Mouse (Mus musculus) CH12.LX (cell line): ENCODE measurements around the gene Zdhhc23. TPM values are rescaled to one million over a fixed set of nuclear protein-coding genes. Genes with fewer than 3 reads are reported as not detected.

ENCODE experiments used
- DNase-seq: peaks from one replicate; pipeline ENCODE4 v3.0.0-alpha.2; 2013; ENCODE audit errors: extremely low read depth
- H3K27ac ChIP-seq: 2 replicates; pipeline ENCODE4 v1.5.1; 2012; ENCODE audit warnings: low read depth, mild to moderate bottlenecking, control low read depth, moderate library complexity; ENCODE audit not compliant: insufficient read depth
- H3K27me3 ChIP-seq: replicated peaks from 2 replicates; pipeline ENCODE3; 2012; ENCODE audit warnings: inconsistent platforms
- H3K36me3 ChIP-seq, 2 experiments: replicated peaks in 1 of 2; 2 replicates each; pipeline versions ENCODE3 to v1.6.1; 2012; ENCODE audit warnings: inconsistent platforms in 1 of 2, low read length in 1 of 2, mild to moderate bottlenecking in 1 of 2, mixed read lengths in 1 of 2, moderate library complexity in 1 of 2; ENCODE audit not compliant: control insufficient read depth in 1 of 2, insufficient read depth in 1 of 2
- H3K4me1 ChIP-seq, 2 experiments: 2 replicates each; pipeline ENCODE4 v1.6.1; 2012; ENCODE audit warnings: inconsistent platforms in 1 of 2, moderate library complexity in 1 of 2; ENCODE audit not compliant: insufficient read depth in 2 of 2, control insufficient read depth in 1 of 2
- H3K4me2 ChIP-seq: 2 replicates; pipeline ENCODE4 v1.6.1; 2012; ENCODE audit warnings: low read depth, mild to moderate bottlenecking, control low read depth; ENCODE audit not compliant: poor library complexity, insufficient read depth, severe bottlenecking
- H3K4me3 ChIP-seq, 3 experiments: fragments of 150-350 bp in 1 of 3; sonication (generic) in 1 of 3; replicated peaks in 1 of 3; 2 replicates each; pipeline versions ENCODE3 to v1.5.1; 2011 to 2012; ENCODE audit warnings: low read depth in 2 of 3, low read length in 2 of 3, mild to moderate bottlenecking in 2 of 3, moderate library complexity in 2 of 3, control low read depth in 1 of 3, improper control_type of control experiment in 1 of 3, inconsistent platforms in 1 of 3, mixed read lengths in 1 of 3; ENCODE audit not compliant: poor library complexity in 1 of 3
- H3K79me2 ChIP-seq: replicated peaks from 2 replicates; pipeline ENCODE4 v1.6.1; 2012; ENCODE audit warnings: mild to moderate bottlenecking, moderate library complexity; ENCODE audit not compliant: control insufficient read depth, poor library complexity, insufficient read depth, severe bottlenecking; ENCODE audit errors: extremely low read depth
- H3K9ac ChIP-seq: 2 replicates; pipeline ENCODE4 v1.6.1; 2012; ENCODE audit warnings: low read depth, mild to moderate bottlenecking, control low read depth, moderate library complexity; ENCODE audit not compliant: insufficient read depth
- H3K9me3 ChIP-seq: replicated peaks from 2 replicates; pipeline ENCODE3; 2012; ENCODE audit warnings: low read length, inconsistent platforms, mixed read lengths
- BHLHE40 ChIP-seq: IDR thresholded peaks from 2 replicates; pipeline ENCODE4 v1.6.1; 2011; ENCODE audit warnings: mild to moderate bottlenecking, low read depth, low read length, improper control_type of control experiment
- CHD2 ChIP-seq: IDR thresholded peaks from 2 replicates; pipeline ENCODE4 v1.6.1; 2011; ENCODE audit warnings: low read length, improper control_type of control experiment
- E2F4 ChIP-seq: IDR thresholded peaks from 2 replicates; pipeline ENCODE4 v1.6.1; 2011; ENCODE audit warnings: low read depth, low read length, improper control_type of control experiment; ENCODE audit not compliant: insufficient replicate concordance
- ELF1 ChIP-seq: IDR thresholded peaks from 2 replicates; pipeline ENCODE4 v1.6.1; 2014; ENCODE audit warnings: low read depth, mild to moderate bottlenecking, inconsistent platforms, low read length, improper control_type of control experiment
- ETS1 ChIP-seq: conservative IDR thresholded peaks from 2 replicates; pipeline ENCODE4 v1.6.1; 2012; ENCODE audit warnings: low read depth, mild to moderate bottlenecking, inconsistent platforms, low read length, improper control_type of control experiment, moderate library complexity
- GABPA ChIP-seq: IDR thresholded peaks from 2 replicates; pipeline ENCODE4 v1.6.1; 2012; ENCODE audit warnings: low read depth, low read length, improper control_type of control experiment, inconsistent platforms; ENCODE audit not compliant: insufficient replicate concordance
- HCFC1 ChIP-seq: IDR thresholded peaks from 2 replicates; pipeline ENCODE4 v1.6.1; 2012; ENCODE audit warnings: low read depth, mild to moderate bottlenecking, inconsistent platforms, low read length, improper control_type of control experiment
- IRF4 ChIP-seq: IDR thresholded peaks from 2 replicates; pipeline ENCODE4 v1.6.1; 2014; ENCODE audit warnings: low read depth, mild to moderate bottlenecking, inconsistent platforms, low read length, improper control_type of control experiment
- JUND ChIP-seq: conservative IDR thresholded peaks from 2 replicates; pipeline ENCODE4 v1.6.1; 2011; ENCODE audit warnings: low read depth, low read length, improper control_type of control experiment
- MAFK ChIP-seq: IDR thresholded peaks from 2 replicates; pipeline ENCODE4 v1.6.1; 2011; ENCODE audit warnings: low read length, improper control_type of control experiment; ENCODE audit not compliant: insufficient replicate concordance
- MAX ChIP-seq: IDR thresholded peaks from 2 replicates; pipeline ENCODE4 v1.6.1; 2011; ENCODE audit warnings: low read length, improper control_type of control experiment
- MAZ ChIP-seq: IDR thresholded peaks from 2 replicates; pipeline ENCODE4 v1.6.1; 2012; ENCODE audit warnings: low read depth, mild to moderate bottlenecking, inconsistent platforms, low read length, improper control_type of control experiment, moderate library complexity
- MYC ChIP-seq: IDR thresholded peaks from 2 replicates; pipeline ENCODE4 v1.6.1; 2011; ENCODE audit warnings: low read depth, mild to moderate bottlenecking, improper control_type of control experiment, low read length
- NELFE ChIP-seq: IDR thresholded peaks from 2 replicates; pipeline ENCODE4 v1.6.1; 2011; ENCODE audit warnings: low read depth, low read length, improper control_type of control experiment
- PAX5 ChIP-seq: IDR thresholded peaks from 2 replicates; pipeline ENCODE4 v1.6.1; 2012; ENCODE audit warnings: low read length, inconsistent platforms, mixed read lengths
- POLR2A ChIP-seq: IDR thresholded peaks from 2 replicates; pipeline ENCODE4 v1.6.1; 2011; ENCODE audit warnings: low read depth, mild to moderate bottlenecking, improper control_type of control experiment, low read length
- RCOR1 ChIP-seq: conservative IDR thresholded peaks from 2 replicates; pipeline ENCODE4 v1.6.1; 2012; ENCODE audit warnings: low read depth, mild to moderate bottlenecking, inconsistent platforms, low read length, improper control_type of control experiment
- SIN3A ChIP-seq: IDR thresholded peaks from 2 replicates; pipeline ENCODE4 v1.6.1; 2012; ENCODE audit warnings: low read length, improper control_type of control experiment, inconsistent platforms
- SMC3 ChIP-seq: IDR thresholded peaks from 2 replicates; pipeline ENCODE4 v1.6.1; 2011; ENCODE audit warnings: low read depth, low read length, improper control_type of control experiment
- TBP ChIP-seq: conservative IDR thresholded peaks from 2 replicates; pipeline ENCODE4 v1.6.1; 2011; ENCODE audit warnings: low read depth, low read length, improper control_type of control experiment
- TCF12 ChIP-seq: IDR thresholded peaks from 2 replicates; pipeline ENCODE4 v1.6.1; 2014; ENCODE audit warnings: low read depth, mild to moderate bottlenecking, inconsistent platforms, low read length, improper control_type of control experiment
- UBTF ChIP-seq: IDR thresholded peaks from 2 replicates; pipeline ENCODE4 v1.6.1; 2012; ENCODE audit warnings: low read depth, mild to moderate bottlenecking, inconsistent platforms, low read length, improper control_type of control experiment, moderate library complexity
- USF1 ChIP-seq: IDR thresholded peaks from 2 replicates; pipeline ENCODE4 v1.6.1; 2014; ENCODE audit warnings: low read depth, mild to moderate bottlenecking, inconsistent platforms, low read length, improper control_type of control experiment
- ZC3H11A ChIP-seq: IDR thresholded peaks from 2 replicates; pipeline ENCODE4 v1.6.1; 2012; ENCODE audit warnings: low read depth, mild to moderate bottlenecking, inconsistent platforms, low read length, improper control_type of control experiment
- ZMIZ1 ChIP-seq: IDR thresholded peaks from 2 replicates; pipeline ENCODE4 v1.6.1; 2012; ENCODE audit warnings: low read depth, mild to moderate bottlenecking, inconsistent platforms, low read length, improper control_type of control experiment
- dilution Hi-C: fragments of 300-500 bp; cut with MboI; formaldehyde crosslinking; loops from 2 replicates; pipeline ENCODE4 v1.14.3; 2020; ENCODE audit warnings: low sequenced_read_pairs; ENCODE audit not compliant: extremely low pct_unique_long_range_greater_than_20kb, extremely low pct_ligation_motif_present
- in situ Hi-C: fragments of 300-500 bp; cut with MboI; formaldehyde crosslinking; loops from 3 replicates; pipeline ENCODE4 v1.14.3; 2019; ENCODE audit warnings: low sequenced_read_pairs, low pct_ligation_motif_present, low pct_unique_long_range_greater_than_20kb, mixed read lengths
- polyA plus RNA-seq: library from polyadenylated mRNA; unstranded; fragments of >175 nt; gene quantifications from 2 replicates; pipeline ENCODE4 v1.2.1, GENCODE M21; 2012; ENCODE audit warnings: low read depth; ENCODE audit not compliant: insufficient read length
- total RNA-seq, 2 experiments: library from RNA; depleted of rRNA; stranded (reverse); fragments of 300-350 nt in 1 of 2; fragments of >200 nt in 1 of 2; gene quantifications; 2 replicates each; pipeline ENCODE4 v1.2.3; 2012 to 2014

Gene Zdhhc23
- total and polyA plus RNA-seq, 3 experiments = 0.20 to 0.68 (median 0.46) TPM

GRCm38 (mm10) chr16:44026822-44027221 is 47.2 kb upstream of the Zdhhc23 start (continued):
- TF ChIP-seq E2F4 (no peak), JUND (no peak), ETS1 (no peak), TCF12 (0 out of 2 replicates have a peak, but pooled peaks have one; percentile 12), RCOR1 (no peak), MAFK (no peak), POLR2A (no peak), NELFE (no peak)
- TF ChIP-seq, all 38 proteins: peak for 7

DNA sequence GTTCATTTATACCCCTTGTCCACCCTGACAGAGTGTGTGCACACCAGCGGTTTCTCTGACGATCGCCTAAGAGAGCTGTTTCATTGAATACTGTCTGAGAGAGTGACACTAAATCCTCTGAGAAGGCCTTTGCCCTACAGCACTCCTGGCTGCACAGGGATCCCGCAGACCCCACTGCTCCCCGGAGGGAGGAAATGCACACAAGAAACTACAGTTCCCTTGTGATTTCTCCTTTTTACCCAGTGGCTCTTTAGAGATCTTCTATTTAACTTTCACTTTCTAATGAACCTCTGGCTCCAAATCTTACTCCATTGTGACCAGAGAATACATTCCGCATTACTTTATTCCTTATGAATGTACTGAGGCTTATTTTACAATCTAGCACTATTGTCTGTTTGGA is 46.6 kb upstream of the Zdhhc23 start:
- TF ChIP-seq NELFE (no peak), SMC3 (no peak), ZMIZ1 (no peak), MAX (0 out of 2 replicates have a peak, but pooled peaks have one; percentile 27), JUND (no peak), MAZ (no peak), IRF4 (0 out of 2 replicates have a peak, but pooled peaks have one; percentile 12), RCOR1 (peak; percentile 59; the same call in 1 of the 2 replicates), ETS1 (0 out of 2 replicates have a peak, but pooled peaks have one; percentile 14), PAX5 (no peak), CHD2 (no peak), UBTF (no peak), ZC3H11A (no peak), SIN3A (0 out of 2 replicates have a peak, but pooled peaks have one; percentile 21), MYC (no peak), ELF1 (0 out of 2 replicates have a peak, but pooled peaks have one; percentile 16), BHLHE40 (no peak), TBP (no peak), HCFC1 (0 out of 2 replicates have a peak, but pooled peaks have one; percentile 15), USF1 (no peak), GABPA (no peak)
- Histone ChIP-seq H3K36me3 (no peaks in the 10 kb centered on the region), H3K79me2 (no peaks in the 10 kb centered on the region), H3K9me3 (no peaks in the 10 kb centered on the region), H3K4me2 (peak overlapping the region; percentile 98), H3K9ac (no peak overlapping the region), H3K4me3 (peak overlapping the region in 1 of 3 experiments; percentile 37), H3K27ac (no peak overlapping the region), H3K4me1 (peaks cover 7 to 20% of the 10 kb centered on the region in 2 experiments), H3K27me3 (no peaks in the 10 kb centered on the region)
- no peak for DNase-seq
- in situ Hi-C loops (no loop called here), dilution Hi-C loops (no loop called here)
